Comparison of ENCODE assay signal across 24 mouse cellular contexts in genomic region chr13:73792176-73792575, GRCm38 (mm10). TPM values are rescaled to one million over a fixed set of nuclear protein-coding genes. Genes with fewer than 3 reads are reported as not detected.
DNase-seq lines count a peak whose midpoint lies in the region; ATAC-seq and TF ChIP-seq lines count a peak whose summit lies in the region.
"Had no signal": no experiment of that assay in that cellular context is flagged by ENCODE, and none has a peak within 500 bp of the region (broad histone marks: within the 10 kb centered on the region; RNA-seq: fewer than 3 reads in every experiment).

No protein-coding gene starts in this region.

- WGBS in hindbrain, postnatal 0 days = 81% methylated on average over 4 of the region's 4 CpGs

- H3K27ac ChIP-seq in hindbrain, postnatal 0 days = no peak overlapping the region
- H3K27ac ChIP-seq: hindbrain, embryonic 14.5 days; intestine, embryonic 15.5 days; macrophage; midbrain, embryonic 15.5 days; neural tube, embryonic 13.5 days; stomach, postnatal 0 days had no signal

- no peak overlapping the region for H3K9ac ChIP-seq in hindbrain, postnatal 0 days (replicated peaks; ENCODE audit: low read length)
- H3K9ac ChIP-seq: hindbrain, embryonic 14.5 days; intestine, embryonic 15.5 days; liver, postnatal 0 days; midbrain, embryonic 15.5 days; neural tube, embryonic 13.5 days had no signal

- ATAC-seq in hindbrain, postnatal 0 days = no peak
- ATAC-seq: forebrain, embryonic 14.5 days; intestine, embryonic 15.5 days; liver, postnatal 0 days; lung, postnatal 0 days; midbrain, embryonic 15.5 days had no signal

- intact Hi-C loops in heart, postnatal 10 days (cut with DNase I) = no loop called here

- H3K27me3 ChIP-seq in hindbrain, postnatal 0 days (ENCODE audit: insufficient read depth, low read length) = no peaks in the 10 kb centered on the region
- H3K27me3 ChIP-seq: intestine, embryonic 15.5 days; midbrain, embryonic 15.5 days; neural tube, embryonic 13.5 days had no signal

- no peaks in the 10 kb centered on the region for H3K4me1 ChIP-seq in hindbrain, postnatal 0 days (ENCODE audit: insufficient read depth, low read length)
- H3K4me1 ChIP-seq: intestine, embryonic 15.5 days; midbrain, embryonic 15.5 days; neural tube, embryonic 13.5 days had no signal

- peak; percentile 95 for DNase-seq in heart, adult 11 months
- no peak for DNase-seq in heart, postnatal 10 days
- DNase-seq in adrenal gland, postnatal 10 days = peak; percentile 51
- DNase-seq in adrenal gland, postnatal 36 days = peak; percentile 22 to 39
- DNase-seq in gastrocnemius, postnatal 25 days = peak; percentile 82
- DNase-seq in spleen, postnatal 36 days (ENCODE audit: low spot score in 2 of 2) = no peak
- DNase-seq in hindbrain, postnatal 0 days (ENCODE audit: low spot score) = no peak
- DNase-seq: cerebellum, adult 2 months; heart, postnatal 4 days; kidney, adult 9 months; kidney, postnatal 14 days; liver, postnatal 0 days; right cerebral cortex, adult 18-20 months; right cerebral cortex, postnatal 4 days had no signal

- H3K36me3 ChIP-seq in hindbrain, postnatal 0 days (ENCODE audit: insufficient read depth, low read length) = no peaks in the 10 kb centered on the region
- H3K36me3 ChIP-seq: midbrain, embryonic 15.5 days had no signal

- no peaks in the 10 kb centered on the region for H3K9me3 ChIP-seq in hindbrain, postnatal 0 days (ENCODE audit: low read length)
- H3K9me3 ChIP-seq: intestine, embryonic 15.5 days; midbrain, embryonic 15.5 days; neural tube, embryonic 13.5 days had no signal

- no peak overlapping the region for H3K4me2 ChIP-seq in hindbrain, postnatal 0 days (ENCODE audit: low read depth, low read length)
- H3K4me2 ChIP-seq: hindbrain, embryonic 14.5 days; intestine, embryonic 15.5 days; midbrain, embryonic 15.5 days; neural tube, embryonic 13.5 days had no signal

- no peak for TF ChIP-seq CTCF in hindbrain, postnatal 0 days (IDR thresholded peaks at IDR 0.05; ENCODE audit: low read depth)

- no peak overlapping the region for H3K4me3 ChIP-seq in hindbrain, postnatal 0 days (ENCODE audit: low read length)
- H3K4me3 ChIP-seq: intestine, embryonic 15.5 days; midbrain, embryonic 15.5 days; myocyte; neural tube, embryonic 13.5 days had no signal

RNA-seq across cellular contexts. Expression of gene Nkd2, which starts 55.3 kb away (rescaled TPM):
- total RNA-seq in heart, postnatal 10 days (2021) = 1 to 10 TPM; 3.0 to 3.4 TPM
- 1 to 10 TPM; 2.8 to 3.0 TPM for total RNA-seq in adrenal gland, postnatal 10 days (2021)
- total RNA-seq in adrenal gland, postnatal 36 days (2021) = 1 to 10 TPM; 1.3 to 1.9 TPM
- 1 to 10 TPM; 1.0 to 2.3 TPM for total RNA-seq in gastrocnemius, postnatal 25 days (2021)
- total RNA-seq in hindbrain, postnatal 0 days (2014; rRNA removed) = 18.3 and 24.2 TPM in 2 replicates
- polyA plus RNA-seq in hindbrain, postnatal 0 days (2015; fragmentation: Nextera tagmentation; extraction: Ambion mirVana) = 10.3 and 12.6 TPM in 2 replicates
- total RNA-seq: granulocyte monocyte progenitor cell, adult 5-6 weeks had no signal
- polyA plus RNA-seq: macrophage had no signal

RNA-seq across cellular contexts. Expression of gene Slc12a7, which starts 59.3 kb away (rescaled TPM):
- total RNA-seq in heart, postnatal 10 days (2021) = 100 to 1,000 TPM; 160 to 180 TPM
- total RNA-seq in adrenal gland, postnatal 10 days (2021) = 10 to 100 TPM; 33.1 to 43.1 TPM
- total RNA-seq in adrenal gland, postnatal 36 days (2021) = 10 to 100 TPM; 35.8 to 36.6 TPM
- 1 to 10 TPM; 3.6 to 8.0 TPM for total RNA-seq in gastrocnemius, postnatal 25 days (2021)
- total RNA-seq in hindbrain, postnatal 0 days (2014; rRNA removed) = 7.1 and 11.0 TPM in 2 replicates
- 4.2 and 4.3 TPM in 2 replicates for polyA plus RNA-seq in hindbrain, postnatal 0 days (2015; fragmentation: Nextera tagmentation; extraction: Ambion mirVana)

Comparison
In these comparisons a context has a peak if more than half of its experiments do, and no peak if none do; other contexts are left out.
1. DNase-seq: peak in heart, adult 11 months (single experiment), adrenal gland, postnatal 10 days (single experiment), adrenal gland, postnatal 36 days (2 of 2) and gastrocnemius, postnatal 25 days (single experiment); none in heart, postnatal 10 days (0 of 2), spleen, postnatal 36 days (0 of 2) and hindbrain, postnatal 0 days (single experiment).